Mouse (Mus musculus): ENCODE measurements at regions not wholly inside any gene's neighbourhood (a gene's known extent, or its start where the extent isn't known, plus 50 kb on each side); places are given as distances from the start of the nearest gene placed in this dataset.

DNA sequence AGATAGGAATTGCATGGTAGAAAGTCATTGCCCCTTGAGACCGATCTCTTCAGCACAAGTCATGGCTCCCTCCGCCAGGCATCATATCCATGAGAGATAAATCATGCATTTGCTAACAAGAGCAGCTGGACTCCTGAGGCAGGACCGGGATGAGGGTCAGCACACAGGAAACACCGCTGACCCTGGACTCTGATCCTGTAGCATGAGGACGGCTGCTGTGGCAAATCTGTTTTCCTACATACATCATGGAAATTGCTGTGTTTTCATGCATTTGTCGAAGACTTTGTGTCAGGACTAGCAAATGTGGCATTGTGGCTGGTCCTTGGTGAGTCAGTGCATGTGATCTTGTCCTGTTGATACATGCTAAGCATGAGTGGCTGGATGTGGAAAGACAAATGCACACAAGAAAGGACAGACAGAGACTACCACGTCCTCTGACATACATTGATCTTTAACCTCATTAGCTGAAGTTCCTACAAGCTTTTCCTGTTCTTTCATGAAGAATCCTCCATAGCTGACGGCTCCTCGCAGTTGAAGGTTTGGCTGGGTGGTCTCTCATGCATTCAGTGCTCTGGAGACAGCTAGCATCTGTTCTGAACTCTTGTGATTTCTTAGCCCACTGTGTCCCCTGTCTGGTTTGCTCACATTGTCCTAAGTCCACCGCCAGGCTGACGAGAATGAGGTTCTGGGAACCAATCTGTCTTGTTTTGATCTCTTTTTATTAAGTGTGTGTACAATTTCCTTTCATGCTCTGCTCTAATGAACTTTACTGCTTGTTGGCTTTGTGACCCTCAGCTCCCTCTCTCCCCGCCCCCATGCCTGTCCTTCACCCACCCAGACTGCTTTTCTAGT, 90.8 kb upstream of the Ednra start:
- no peaks in the 10 kb centered on the region for H3K9me3 ChIP-seq (ENCODE audit: control insufficient read depth, low read length)
- no peak overlapping the region for H3K9ac ChIP-seq (replicated peaks; ENCODE audit: low read depth, low read length)
- H3K27ac ChIP-seq (ENCODE audit: low read length): no peak overlapping the region
- 57% methylated on average over 12 of the region's 12 CpGs for WGBS
- H3K36me3 ChIP-seq (ENCODE audit: control insufficient read depth, insufficient read depth): no peaks in the 10 kb centered on the region
- H3K4me3 ChIP-seq (replicated peaks; ENCODE audit: low read length): no peak overlapping the region
- no peak overlapping the region for H3K4me2 ChIP-seq (ENCODE audit: low read length)
- no peaks in the 10 kb centered on the region for H3K4me1 ChIP-seq (replicated peaks; ENCODE audit: control insufficient read depth, insufficient read depth, low read length)
- no peaks in the 10 kb centered on the region for H3K27me3 ChIP-seq (replicated peaks; ENCODE audit: control insufficient read depth, insufficient read depth, low read length)
- no peak for ATAC-seq

DNA sequence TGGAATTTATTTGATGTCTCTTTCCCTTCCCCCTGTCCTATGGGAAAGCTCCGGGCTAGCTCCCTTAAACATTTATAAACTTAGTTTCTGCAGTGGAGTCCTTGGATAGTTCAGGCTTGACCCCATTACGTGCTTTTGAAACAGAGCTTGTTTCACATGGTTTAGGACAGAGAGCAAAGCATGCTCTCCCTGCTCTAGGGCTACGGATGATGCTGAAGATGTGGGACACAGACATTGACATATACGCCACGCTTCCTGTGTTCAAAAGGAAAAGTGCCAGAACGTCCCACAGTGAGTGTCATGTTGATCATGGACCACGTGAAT, 91.3 kb upstream of the Ednra start:
- ATAC-seq: no peak
- 64% methylated on average over 7 of the region's 7 CpGs for WGBS
- H3K9me3 ChIP-seq (ENCODE audit: control insufficient read depth, low read length): no peaks in the 10 kb centered on the region
- H3K27ac ChIP-seq (ENCODE audit: low read length): no peak overlapping the region
- no peak overlapping the region for H3K9ac ChIP-seq (replicated peaks; ENCODE audit: low read depth, low read length)
- no peaks in the 10 kb centered on the region for H3K27me3 ChIP-seq (replicated peaks; ENCODE audit: control insufficient read depth, insufficient read depth, low read length)
- no peak overlapping the region for H3K4me3 ChIP-seq (replicated peaks; ENCODE audit: low read length)
- H3K4me1 ChIP-seq (replicated peaks; ENCODE audit: control insufficient read depth, insufficient read depth, low read length): no peaks in the 10 kb centered on the region
- H3K36me3 ChIP-seq (ENCODE audit: control insufficient read depth, insufficient read depth): no peaks in the 10 kb centered on the region
- H3K4me2 ChIP-seq (ENCODE audit: low read length): no peak overlapping the region

GRCm38 (mm10) chr8:77816217-77816616, 92.0 kb upstream of the Ednra start:
- Histone ChIP-seq H3K4me1 (replicated peaks; ENCODE audit: control insufficient read depth, insufficient read depth, low read length) (no peaks in the 10 kb centered on the region), H3K4me3 (replicated peaks; ENCODE audit: low read length) (no peak overlapping the region), H3K27me3 (replicated peaks; ENCODE audit: control insufficient read depth, insufficient read depth, low read length) (no peaks in the 10 kb centered on the region), H3K9me3 (ENCODE audit: control insufficient read depth, low read length) (no peaks in the 10 kb centered on the region), H3K36me3 (ENCODE audit: control insufficient read depth, insufficient read depth) (no peaks in the 10 kb centered on the region), H3K27ac (ENCODE audit: low read length) (no peak overlapping the region), H3K4me2 (ENCODE audit: low read length) (no peak overlapping the region), H3K9ac (replicated peaks; ENCODE audit: low read depth, low read length) (no peak overlapping the region)
- WGBS: 92% methylated on average over 4 of the region's 4 CpGs
- ATAC-seq: no peak

DNA sequence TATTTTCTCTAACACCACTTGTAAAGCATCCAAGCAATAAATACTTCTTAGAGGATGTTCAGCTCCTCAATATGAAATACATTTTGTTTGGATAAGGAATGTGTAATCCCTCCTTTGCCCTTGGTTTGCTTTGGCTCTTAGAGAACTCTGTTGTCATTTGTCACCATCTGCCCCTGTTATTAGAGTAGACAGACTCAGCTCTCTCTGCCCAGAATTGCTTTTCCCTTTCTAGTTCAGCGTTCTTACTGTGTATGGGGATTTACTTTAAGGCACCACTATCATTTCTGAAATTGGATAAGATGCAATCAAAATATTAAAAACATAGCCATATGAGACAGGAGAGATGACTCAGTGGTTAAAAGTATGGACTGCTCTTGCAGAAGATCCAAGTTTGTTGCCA, 101.5 kb upstream of the Ednra start:
- Histone ChIP-seq H3K27me3 (replicated peaks; ENCODE audit: control insufficient read depth, insufficient read depth, low read length) (no peaks in the 10 kb centered on the region), H3K27ac (ENCODE audit: low read length) (no peak overlapping the region), H3K4me2 (ENCODE audit: low read length) (no peak overlapping the region), H3K4me3 (replicated peaks; ENCODE audit: low read length) (no peak overlapping the region), H3K9me3 (ENCODE audit: control insufficient read depth, low read length) (no peaks in the 10 kb centered on the region), H3K4me1 (replicated peaks; ENCODE audit: control insufficient read depth, insufficient read depth, low read length) (no peaks in the 10 kb centered on the region), H3K36me3 (ENCODE audit: control insufficient read depth, insufficient read depth) (no peaks in the 10 kb centered on the region), H3K9ac (replicated peaks; ENCODE audit: low read depth, low read length) (no peak overlapping the region)
- 70% methylated on average over 1 of the region's 1 CpGs for WGBS
- ATAC-seq: no peak

DNA sequence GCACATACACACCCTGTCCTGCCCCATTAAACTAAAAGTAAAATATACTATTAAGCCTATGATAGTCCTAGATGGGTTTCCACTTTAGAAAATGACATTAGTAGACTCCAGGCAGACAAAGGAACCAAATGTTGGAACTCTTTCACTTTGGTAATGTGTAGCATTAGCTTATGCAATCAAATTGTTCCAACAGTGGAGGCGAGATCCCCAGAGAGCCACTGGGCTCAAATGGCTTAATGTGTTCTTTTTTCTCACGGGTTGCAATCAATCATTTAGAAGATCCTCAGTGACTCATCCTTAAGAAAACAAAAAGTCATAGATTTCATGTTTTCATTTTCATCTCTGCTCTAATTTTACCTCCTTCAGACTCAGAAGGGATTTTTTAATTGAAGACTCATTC, 102.0 kb upstream of the Ednra start:
- no peaks in the 10 kb centered on the region for H3K36me3 ChIP-seq (ENCODE audit: control insufficient read depth, insufficient read depth)
- no peak overlapping the region for H3K9ac ChIP-seq (replicated peaks; ENCODE audit: low read depth, low read length)
- 78% methylated on average over 2 of the region's 2 CpGs for WGBS
- no peak overlapping the region for H3K4me3 ChIP-seq (replicated peaks; ENCODE audit: low read length)
- no peak for ATAC-seq
- no peaks in the 10 kb centered on the region for H3K9me3 ChIP-seq (ENCODE audit: control insufficient read depth, low read length)
- H3K27me3 ChIP-seq (replicated peaks; ENCODE audit: control insufficient read depth, insufficient read depth, low read length): no peaks in the 10 kb centered on the region
- no peaks in the 10 kb centered on the region for H3K4me1 ChIP-seq (replicated peaks; ENCODE audit: control insufficient read depth, insufficient read depth, low read length)
- H3K4me2 ChIP-seq (ENCODE audit: low read length): no peak overlapping the region
- H3K27ac ChIP-seq (ENCODE audit: low read length): no peak overlapping the region

DNA sequence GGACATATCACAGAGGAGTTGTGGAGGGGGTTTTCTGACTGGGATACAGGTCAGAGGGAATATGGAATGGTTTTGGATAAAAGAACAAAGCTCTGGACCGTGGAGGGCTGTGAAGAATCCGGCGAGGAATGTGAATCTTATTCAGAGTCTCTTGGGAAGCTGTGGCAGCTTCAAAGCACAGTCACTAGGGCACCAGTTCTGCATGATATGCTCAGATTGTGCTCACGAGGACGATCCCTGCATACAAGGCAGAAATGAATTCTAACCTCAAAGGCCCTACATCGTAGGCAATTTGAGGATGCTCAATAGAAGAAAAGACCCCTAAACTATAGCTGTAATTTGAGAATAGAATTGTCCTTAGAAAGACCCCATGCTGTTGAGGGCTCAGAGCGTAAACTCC, 103.8 kb upstream of the Ednra start:
- H3K4me3 ChIP-seq (replicated peaks; ENCODE audit: low read length): no peak overlapping the region
- no peaks in the 10 kb centered on the region for H3K4me1 ChIP-seq (replicated peaks; ENCODE audit: control insufficient read depth, insufficient read depth, low read length)
- no peaks in the 10 kb centered on the region for H3K9me3 ChIP-seq (ENCODE audit: control insufficient read depth, low read length)
- no peak overlapping the region for H3K4me2 ChIP-seq (ENCODE audit: low read length)
- 27% methylated on average over 7 of the region's 7 CpGs for WGBS
- ATAC-seq: no peak
- no peak overlapping the region for H3K9ac ChIP-seq (replicated peaks; ENCODE audit: low read depth, low read length)
- no peak overlapping the region for H3K27ac ChIP-seq (ENCODE audit: low read length)
- no peaks in the 10 kb centered on the region for H3K27me3 ChIP-seq (replicated peaks; ENCODE audit: control insufficient read depth, insufficient read depth, low read length)
- H3K36me3 ChIP-seq (ENCODE audit: control insufficient read depth, insufficient read depth): no peaks in the 10 kb centered on the region

GRCm38 (mm10) chr8:77829126-77829748, 105.0 kb upstream of the Ednra start:
- Histone ChIP-seq H3K27ac (ENCODE audit: low read length) (no peak overlapping the region), H3K36me3 (ENCODE audit: control insufficient read depth, insufficient read depth) (no peaks in the 10 kb centered on the region), H3K9me3 (ENCODE audit: control insufficient read depth, low read length) (no peaks in the 10 kb centered on the region), H3K4me3 (replicated peaks; ENCODE audit: low read length) (no peak overlapping the region), H3K27me3 (replicated peaks; ENCODE audit: control insufficient read depth, insufficient read depth, low read length) (no peaks in the 10 kb centered on the region), H3K4me2 (ENCODE audit: low read length) (no peak overlapping the region), H3K9ac (replicated peaks; ENCODE audit: low read depth, low read length) (no peak overlapping the region), H3K4me1 (replicated peaks; ENCODE audit: control insufficient read depth, insufficient read depth, low read length) (no peaks in the 10 kb centered on the region)
- 51% methylated on average over 5 of the region's 5 CpGs for WGBS
- no peak for ATAC-seq

- no peak overlapping the region for H3K9ac ChIP-seq (replicated peaks; ENCODE audit: low read depth, low read length)
- no peaks in the 10 kb centered on the region for H3K27me3 ChIP-seq (replicated peaks; ENCODE audit: control insufficient read depth, insufficient read depth, low read length)
- no peak overlapping the region for H3K4me3 ChIP-seq (replicated peaks; ENCODE audit: low read length)
- 83% methylated on average over 5 of the region's 5 CpGs for WGBS
- H3K27ac ChIP-seq (ENCODE audit: low read length): no peak overlapping the region
- no peak for ATAC-seq
- H3K4me2 ChIP-seq (ENCODE audit: low read length): no peak overlapping the region
- no peaks in the 10 kb centered on the region for H3K4me1 ChIP-seq (replicated peaks; ENCODE audit: control insufficient read depth, insufficient read depth, low read length)
- H3K36me3 ChIP-seq (ENCODE audit: control insufficient read depth, insufficient read depth): no peaks in the 10 kb centered on the region
- no peaks in the 10 kb centered on the region for H3K9me3 ChIP-seq (ENCODE audit: control insufficient read depth, low read length)
Measured at GRCm38 (mm10) chr8:77829764-77830163, 105.5 kb upstream of the Ednra start.

DNA sequence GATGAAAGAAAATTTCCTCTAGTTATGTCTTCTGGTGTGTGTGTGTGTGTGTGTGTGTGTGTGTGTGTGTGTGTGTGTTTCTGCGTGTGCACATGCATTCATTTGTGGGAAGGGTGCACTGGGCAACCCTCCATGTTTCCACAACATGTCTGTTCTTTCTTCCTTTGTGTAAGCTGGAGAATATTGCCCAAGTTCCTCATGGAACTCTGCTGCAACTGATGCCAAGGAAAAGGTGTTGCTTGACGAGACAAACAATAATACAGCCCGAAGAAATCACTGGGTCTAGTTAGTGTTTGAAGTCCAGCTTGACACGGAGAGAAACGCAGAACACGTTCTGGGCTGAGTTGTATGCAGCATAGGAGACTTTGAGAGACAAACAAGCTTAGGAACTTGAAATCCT, 110.0 kb upstream of the Ednra start:
- WGBS: 75% methylated on average over 6 of the region's 6 CpGs
- Histone ChIP-seq H3K4me3 (replicated peaks; ENCODE audit: low read length) (no peak overlapping the region), H3K27ac (ENCODE audit: low read length) (no peak overlapping the region), H3K27me3 (replicated peaks; ENCODE audit: control insufficient read depth, insufficient read depth, low read length) (no peaks in the 10 kb centered on the region), H3K4me1 (replicated peaks; ENCODE audit: control insufficient read depth, insufficient read depth, low read length) (no peaks in the 10 kb centered on the region), H3K9ac (replicated peaks; ENCODE audit: low read depth, low read length) (no peak overlapping the region), H3K36me3 (ENCODE audit: control insufficient read depth, insufficient read depth) (no peaks in the 10 kb centered on the region), H3K9me3 (ENCODE audit: control insufficient read depth, low read length) (no peaks in the 10 kb centered on the region), H3K4me2 (ENCODE audit: low read length) (no peak overlapping the region)
- ATAC-seq: no peak
